Mouse (Mus musculus) CH12.LX (cell line): ENCODE measurements around the gene Fam171a2.

Experiments used
- BHLHE40 ChIP-seq: IDR thresholded peaks from 2 replicates; pipeline ENCODE4 v1.6.1; 2011; ENCODE audit warnings: mild to moderate bottlenecking, low read depth, low read length, improper control_type of control experiment
- CTCF ChIP-seq, 2 experiments: IDR thresholded peaks in 1 of 2; conservative IDR thresholded peaks in 1 of 2; 2 replicates each; pipeline ENCODE4 v1.5.1; 2011 to 2012; ENCODE audit warnings: low read depth in 2 of 2, low read length in 2 of 2, improper control_type of control experiment in 1 of 2, inconsistent platforms in 1 of 2, mild to moderate bottlenecking in 1 of 2, moderate library complexity in 1 of 2
- EP300 ChIP-seq: IDR thresholded peaks from 2 replicates; pipeline ENCODE4 v1.6.1; 2011; ENCODE audit warnings: low read length, improper control_type of control experiment
- JUN ChIP-seq: IDR thresholded peaks from 2 replicates; pipeline ENCODE4 v1.6.1; 2011; ENCODE audit warnings: low read depth, mild to moderate bottlenecking, low read length, improper control_type of control experiment, moderate library complexity; ENCODE audit not compliant: insufficient read depth
- POLR2A ChIP-seq: IDR thresholded peaks from 2 replicates; pipeline ENCODE4 v1.6.1; 2011; ENCODE audit warnings: low read depth, mild to moderate bottlenecking, improper control_type of control experiment, low read length
- POLR2AphosphoS2 ChIP-seq: IDR thresholded peaks from 2 replicates; pipeline ENCODE4 v1.6.1; 2011; ENCODE audit warnings: low read depth, low read length, improper control_type of control experiment
- SMC3 ChIP-seq: IDR thresholded peaks from 2 replicates; pipeline ENCODE4 v1.6.1; 2011; ENCODE audit warnings: low read depth, low read length, improper control_type of control experiment
- TBP ChIP-seq: conservative IDR thresholded peaks from 2 replicates; pipeline ENCODE4 v1.6.1; 2011; ENCODE audit warnings: low read depth, low read length, improper control_type of control experiment

DNA sequence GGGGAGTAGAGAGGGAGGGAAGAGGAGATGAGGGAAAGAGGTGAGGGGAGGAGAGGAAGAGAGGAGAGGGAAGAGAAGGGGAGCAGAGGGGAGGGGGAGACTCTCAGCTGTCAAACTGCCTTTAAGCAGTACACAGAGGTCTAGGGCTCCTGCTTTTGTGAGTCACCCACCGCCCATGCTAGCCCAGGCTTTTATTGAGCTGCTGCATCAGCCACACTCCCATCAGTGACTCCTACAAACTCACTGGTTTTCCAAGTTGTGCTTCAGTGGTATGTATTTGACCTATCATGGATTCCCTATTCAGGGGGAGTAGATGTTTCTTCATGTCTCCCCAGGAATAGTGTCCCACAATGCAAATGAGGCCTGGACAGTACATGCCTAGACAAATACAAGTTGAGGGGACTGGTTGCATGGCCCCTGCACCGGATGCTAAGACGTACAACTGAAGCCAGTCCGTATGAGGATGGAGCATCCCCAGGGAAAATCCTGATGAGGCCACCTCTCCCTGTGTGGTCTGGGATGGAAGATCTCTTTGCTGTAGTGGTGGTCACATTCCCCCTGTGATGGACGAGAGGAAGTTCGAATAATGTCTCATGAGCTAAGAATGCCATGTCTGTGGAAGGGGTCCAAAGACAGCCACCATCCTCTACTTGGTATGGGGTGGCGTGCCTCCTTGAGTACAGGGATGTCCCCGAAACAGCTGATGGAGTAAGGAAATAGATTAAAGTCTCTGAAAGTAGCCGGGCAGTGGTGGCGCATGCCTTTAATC is 32.3 kb downstream of the Fam171a2 start:
- TF ChIP-seq POLR2AphosphoS2 (no peak), POLR2A (no peak), CTCF (conservative IDR thresholded peaks at IDR 0.05 in 1 of 2, IDR thresholded peaks at IDR 0.05 in 1 of 2; ENCODE audit: low read depth in 2 of 2, low read length in 2 of 2) (no peak), JUN (no peak), BHLHE40 (no peak), EP300 (no peak), SMC3 (no peak), TBP (no peak)
